Mouse (Mus musculus) left cerebral cortex, adult 8-10 months (tissue): ENCODE measurements around the gene Prkce. TPM values are rescaled to one million over a fixed set of nuclear protein-coding genes. Genes with fewer than 3 reads are reported as not detected.

ENCODE experiments used
- DNase-seq, 2 experiments: peaks; one replicate each; pipeline ENCODE4 v3.0.0; 2022; ENCODE audit warnings: low spot score in 2 of 2
- total RNA-seq, 4 experiments: library from RNA; stranded (reverse); gene quantifications; 2 replicates each; pipeline ENCODE4 v1.2.4; 2022

Prkce gene
- total RNA-seq, 4 experiments from 2014 or later, result 250 to 274 (median 263) TPM

- DNase-seq, result no peak
Observed at GRCm38 (mm10) chr17:86364349-86365075, 196.9 kb downstream of the Prkce start.

- no peak for DNase-seq
Observed at GRCm38 (mm10) chr17:86366919-86367318, 199.3 kb downstream of the Prkce start.

DNA sequence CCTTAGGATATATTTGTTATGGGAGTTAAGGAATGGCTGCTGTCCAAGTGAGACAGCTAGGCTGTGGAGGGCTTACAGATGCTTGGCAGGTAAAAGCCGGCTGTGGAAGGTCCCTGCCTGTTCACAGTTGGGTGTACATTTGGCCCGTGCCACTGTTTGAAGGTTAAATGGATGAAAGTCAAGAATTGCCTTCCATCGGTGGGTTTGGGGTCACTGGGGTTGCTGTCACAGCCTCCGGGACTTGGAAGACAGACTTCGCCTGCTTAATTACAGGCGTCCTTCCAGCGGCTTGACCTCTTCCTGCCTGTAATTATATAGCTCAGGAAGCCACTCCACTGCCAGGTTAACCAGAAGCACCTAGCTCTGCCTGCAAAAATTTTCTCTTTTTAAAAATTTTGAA is 200.1 kb downstream of the Prkce start:
- DNase-seq, result no peak

GRCm38 (mm10) chr17:86370106-86370742 is 202.6 kb downstream of the Prkce start:
- no peak for DNase-seq

- no peak for DNase-seq
Observed at GRCm38 (mm10) chr17:86371101-86371561, 203.5 kb downstream of the Prkce start.

DNA sequence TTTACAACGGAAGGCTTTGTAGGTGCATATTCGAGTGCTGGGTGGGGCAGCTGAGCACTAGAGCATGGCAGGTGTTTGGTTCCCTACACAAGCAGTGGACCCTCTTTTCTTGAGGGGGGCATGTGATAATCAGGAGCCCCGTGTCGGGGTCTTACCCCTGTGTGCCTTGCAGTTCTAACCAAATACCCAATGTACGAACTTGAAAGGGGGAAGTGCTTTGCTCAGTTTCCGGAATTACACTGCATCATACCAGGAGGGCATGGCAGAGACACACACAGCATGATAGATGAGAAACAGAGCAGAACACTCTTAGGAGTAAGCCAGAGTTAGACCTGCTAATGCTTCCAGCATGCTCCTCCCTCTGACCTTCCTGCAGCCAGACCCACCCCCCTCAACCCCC is 208.8 kb downstream of the Prkce start:
- no peak for DNase-seq

GRCm38 (mm10) chr17:86377863-86378262 is 210.3 kb downstream of the Prkce start:
- no peak for DNase-seq

DNA sequence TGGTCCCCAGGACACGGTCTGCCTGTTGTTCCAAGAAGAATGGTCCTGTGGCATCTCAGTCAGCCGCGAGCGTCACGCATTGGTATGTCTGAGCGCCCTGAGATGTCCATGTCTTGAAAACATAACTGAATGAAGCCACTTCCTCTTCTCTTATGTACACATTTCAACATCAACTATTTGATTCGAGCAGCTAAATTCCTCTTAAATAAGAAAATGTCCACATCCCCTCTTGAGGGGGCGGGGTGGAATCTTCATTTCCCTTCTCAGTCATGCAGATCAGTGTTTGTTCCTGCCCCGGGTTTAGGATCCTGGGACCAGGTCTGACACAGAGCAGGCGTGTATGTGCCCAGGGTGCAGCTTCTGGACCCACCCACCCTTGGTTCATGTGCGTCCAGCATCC is 211.0 kb downstream of the Prkce start:
- DNase-seq, result no peak

DNA sequence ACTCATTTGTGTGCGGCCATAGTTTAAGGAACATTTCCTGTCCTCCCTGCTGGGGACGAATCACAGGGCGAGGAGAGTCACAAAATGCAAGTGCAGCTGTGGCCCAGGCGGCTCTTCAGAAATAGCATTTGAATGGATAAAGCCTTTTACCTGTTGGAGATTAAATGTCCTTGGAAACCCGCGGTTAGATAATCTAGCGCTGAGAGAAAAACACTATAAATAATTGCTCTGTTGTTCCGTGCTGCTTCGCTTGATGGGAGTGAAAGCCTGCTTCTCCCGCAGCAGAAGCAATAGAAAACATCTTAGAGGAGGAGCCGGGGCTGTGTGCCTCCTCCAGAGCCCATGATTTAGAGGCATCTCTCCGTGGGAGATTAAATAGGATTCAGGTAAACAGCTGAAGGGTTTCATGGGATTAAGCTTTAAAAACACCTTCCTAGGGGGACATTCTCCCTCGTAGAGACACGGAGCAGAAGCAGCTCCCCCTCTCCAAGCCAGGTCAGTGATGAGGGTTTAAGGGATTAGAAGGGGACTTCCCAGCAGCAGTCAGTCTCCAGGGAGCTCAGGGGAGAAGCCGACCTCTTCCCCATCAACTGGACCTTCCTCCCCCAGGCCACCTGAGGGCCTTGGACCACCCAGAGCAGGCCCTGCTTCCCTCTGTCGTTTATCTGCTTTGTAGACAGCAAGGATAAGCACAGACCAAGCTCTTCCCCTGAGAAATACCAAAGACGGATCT is 212.0 kb downstream of the Prkce start:
- no peak for DNase-seq

DNA sequence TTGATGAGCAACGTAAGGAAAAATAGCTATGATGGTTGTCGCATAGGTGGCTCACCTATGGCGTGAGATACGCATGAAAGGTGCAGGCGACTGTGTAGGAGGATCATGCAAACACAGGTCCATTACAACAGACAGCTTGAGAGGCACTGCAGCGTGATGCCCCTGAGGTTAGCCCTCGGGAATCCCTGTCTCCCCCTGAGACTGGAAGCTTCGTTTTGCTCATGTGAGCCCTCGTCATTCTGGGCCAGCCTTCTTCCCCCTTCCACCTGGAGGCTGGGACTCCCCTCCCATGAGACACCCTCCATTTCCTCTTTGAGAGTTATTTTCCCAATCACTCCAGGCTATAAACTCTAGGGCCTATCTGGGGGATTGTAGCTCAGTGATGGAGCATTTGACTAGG is 213.9 kb downstream of the Prkce start:
- no peak for DNase-seq

GRCm38 (mm10) chr17:86382885-86383284 is 215.3 kb downstream of the Prkce start:
- DNase-seq, result no peak

GRCm38 (mm10) chr17:86383699-86384572 is 216.4 kb downstream of the Prkce start:
- DNase-seq, result no peak

DNA sequence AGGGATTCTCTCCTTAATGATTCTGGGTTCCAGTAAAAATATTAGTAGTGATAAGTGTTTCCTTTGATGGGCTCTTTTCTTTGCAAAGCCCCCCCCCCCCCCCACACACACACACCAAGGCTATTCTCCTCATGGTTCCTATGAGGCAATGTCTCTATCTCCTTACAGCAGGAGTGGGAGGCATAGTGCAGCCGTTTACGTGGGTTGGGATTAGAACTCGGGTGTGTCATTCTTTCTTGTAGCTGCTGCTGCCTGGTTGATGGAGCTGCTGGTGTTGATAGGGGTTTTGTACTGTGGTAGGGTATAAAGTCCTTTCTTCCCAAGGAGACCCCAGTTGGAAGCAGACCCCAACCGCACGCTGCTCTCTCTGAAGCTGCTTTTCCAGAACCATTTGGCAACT is 224.9 kb downstream of the Prkce start:
- DNase-seq, result no peak

GRCm38 (mm10) chr17:86393191-86393590 is 225.6 kb downstream of the Prkce start:
- no peak for DNase-seq

DNA sequence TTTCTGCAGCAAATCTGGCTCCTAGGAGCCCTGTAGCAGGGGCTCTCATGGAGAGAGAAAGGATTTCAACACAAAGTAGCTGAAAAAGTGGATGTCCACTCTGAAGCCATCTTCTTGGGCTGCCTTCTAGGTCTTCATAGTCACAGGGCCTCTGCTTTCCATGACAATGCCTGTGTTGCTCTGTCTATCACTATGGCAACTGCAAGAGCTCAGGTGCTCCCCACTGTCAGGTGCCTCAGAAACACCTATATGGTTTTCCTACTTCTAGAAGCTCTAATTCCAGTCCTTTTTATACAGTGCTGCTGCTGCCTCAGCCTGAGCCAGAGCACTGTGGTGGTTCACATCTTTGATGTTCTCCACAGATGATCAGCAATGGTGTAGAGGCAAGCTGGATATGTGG is 229.5 kb downstream of the Prkce start:
- no peak for DNase-seq

- DNase-seq, result no peak
Observed at GRCm38 (mm10) chr17:86397647-86398046, 230.1 kb downstream of the Prkce start.

DNA sequence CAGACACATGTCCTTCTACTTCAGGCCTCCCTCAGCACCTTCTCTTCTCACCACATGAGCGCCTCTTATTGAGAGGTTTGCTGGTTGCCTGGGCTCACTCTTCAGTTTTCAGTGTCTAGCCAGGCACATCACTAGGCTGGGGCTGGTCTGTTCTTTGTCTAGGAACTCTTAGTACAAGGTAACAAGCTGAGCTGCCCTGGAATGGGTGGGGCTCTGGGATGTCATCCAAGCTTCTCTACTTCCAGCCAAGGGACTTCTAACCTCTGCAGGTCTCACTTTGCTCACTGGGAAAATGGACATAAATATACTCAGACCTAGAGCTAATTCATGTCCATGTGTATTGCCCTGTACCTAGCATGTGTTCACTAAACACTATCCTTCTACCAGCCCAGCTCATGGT is 230.6 kb downstream of the Prkce start:
- DNase-seq, result no peak

DNA sequence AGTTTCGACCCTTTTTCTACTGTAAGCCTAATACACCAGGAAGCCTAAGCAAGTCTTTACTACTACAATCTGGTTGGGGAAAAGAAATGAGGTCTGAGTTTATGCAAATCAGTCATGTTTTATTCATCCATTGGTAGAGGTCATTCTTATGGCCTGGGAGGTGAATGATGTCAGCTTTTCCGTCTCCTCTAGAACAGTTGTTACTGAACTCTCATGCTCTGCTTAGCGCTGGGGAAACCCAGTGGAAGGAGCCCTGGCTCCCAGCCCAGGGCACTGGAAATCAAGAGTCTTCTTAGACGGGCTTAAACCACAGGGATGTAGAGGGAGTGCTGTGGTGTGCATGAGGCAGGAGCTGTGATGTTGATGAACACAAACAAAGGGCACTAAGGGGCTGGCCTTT is 232.4 kb downstream of the Prkce start:
- DNase-seq, result no peak

- peak in 1 of 2 experiments; percentile 76 for DNase-seq
Observed at GRCm38 (mm10) chr17:86404795-86405501, 237.4 kb downstream of the Prkce start.

- no peak for DNase-seq
Observed at GRCm38 (mm10) chr17:86405644-86406043, 238.1 kb downstream of the Prkce start.
